Mouse (Mus musculus) bone marrow, adult 2 months (tissue): ENCODE data around the gene Sdccag8. TPM values are rescaled to one million over a fixed set of nuclear protein-coding genes. Genes with fewer than 3 reads are reported as not detected.
"Not testable (repeated sequence)": the region's sequence is repeated elsewhere in the genome, so short reads cannot be mapped to it uniquely, and the experiment has no call there.

ENCODE experiments used
- H3K27ac ChIP-seq: fragments of 200-500 bp; 2 replicates; pipeline ENCODE4 v1.5.1; 2012; ENCODE audit warnings: low read depth, mild to moderate bottlenecking, control low read depth, inconsistent platforms, low read length; ENCODE audit not compliant: control insufficient read depth, poor library complexity, insufficient read depth
- H3K4me1 ChIP-seq: fragments of 200-500 bp; 2 replicates; pipeline ENCODE4 v1.6.1; 2011; ENCODE audit warnings: low read length; ENCODE audit not compliant: control insufficient read depth, insufficient read depth
- H3K4me3 ChIP-seq: fragments of 200-500 bp; replicated peaks from 2 replicates; pipeline ENCODE3; 2011; ENCODE audit warnings: mild to moderate bottlenecking, low read depth, low read length, control low read depth; ENCODE audit not compliant: control insufficient read depth
- CTCF ChIP-seq: fragments of 200-500 bp; IDR thresholded peaks from 2 replicates; pipeline ENCODE4 v1.5.1; 2011; ENCODE audit warnings: low read length, control low read depth; ENCODE audit not compliant: control insufficient read depth, insufficient read depth
- POLR2A ChIP-seq: fragments of 200-500 bp; IDR thresholded peaks from 2 replicates; pipeline ENCODE4 v1.6.1; 2011; ENCODE audit warnings: low read depth, mild to moderate bottlenecking, control low read depth, low read length, borderline replicate concordance; ENCODE audit not compliant: control insufficient read depth
- WGBS: fragments of 180-500 bp; shearing (Covaris S2); methylation state at CpG from one replicate; pipeline ENCODE4 v1.1.7; 2018; 5-methylcytosine and 5-hydroxymethylcytosine counted together
- polyA plus RNA-seq: library from polyadenylated mRNA; stranded (reverse); fragments of >200 nt; gene quantifications from 2 replicates; pipeline ENCODE4 v1.2.4, GENCODE M21; 2011; ENCODE audit warnings: low replicate concordance; ENCODE audit not compliant: missing spikeins, insufficient read depth, insufficient read length

Gene Sdccag8
- polyA plus RNA-seq, 1 experiment: 9.2 TPM

DNA sequence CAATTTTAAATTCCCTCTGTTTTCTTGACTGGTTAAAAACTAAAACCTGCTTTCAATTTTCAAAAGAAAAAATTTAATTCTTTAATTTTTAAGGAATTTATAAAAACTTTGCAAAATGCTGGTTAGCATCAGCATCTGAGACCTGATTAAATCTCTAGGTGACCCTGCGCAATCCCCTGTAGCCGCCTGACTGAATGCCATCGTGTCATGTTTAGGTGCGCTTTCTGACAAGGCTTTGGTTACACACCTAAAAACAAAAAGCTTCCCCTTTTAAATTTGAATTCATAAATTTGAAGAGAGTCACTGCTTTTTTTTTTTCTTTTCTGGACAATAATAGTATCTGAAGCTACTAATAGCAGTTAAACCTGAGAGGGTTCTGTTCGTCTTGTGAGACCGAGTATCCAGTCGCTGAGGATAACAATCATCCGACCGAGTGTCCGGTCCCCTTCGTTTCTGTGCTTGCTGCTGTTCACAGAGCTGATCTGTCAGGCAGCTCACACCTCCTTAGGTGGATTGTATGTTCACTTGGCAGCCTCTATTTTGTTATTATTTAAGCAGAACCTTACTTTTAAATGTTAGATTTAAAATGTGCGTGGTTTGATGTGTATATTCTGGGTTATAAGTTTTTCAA, 118.0 kb downstream of the Sdccag8 start:
- no peak for TF ChIP-seq CTCF
- TF ChIP-seq POLR2A: no peak
- WGBS: 82% methylated on average over 12 of the region's 12 CpGs
- Histone ChIP-seq H3K4me3 (no peak overlapping the region), H3K4me1 (no peaks in the 10 kb centered on the region), H3K27ac (no peak overlapping the region)

DNA sequence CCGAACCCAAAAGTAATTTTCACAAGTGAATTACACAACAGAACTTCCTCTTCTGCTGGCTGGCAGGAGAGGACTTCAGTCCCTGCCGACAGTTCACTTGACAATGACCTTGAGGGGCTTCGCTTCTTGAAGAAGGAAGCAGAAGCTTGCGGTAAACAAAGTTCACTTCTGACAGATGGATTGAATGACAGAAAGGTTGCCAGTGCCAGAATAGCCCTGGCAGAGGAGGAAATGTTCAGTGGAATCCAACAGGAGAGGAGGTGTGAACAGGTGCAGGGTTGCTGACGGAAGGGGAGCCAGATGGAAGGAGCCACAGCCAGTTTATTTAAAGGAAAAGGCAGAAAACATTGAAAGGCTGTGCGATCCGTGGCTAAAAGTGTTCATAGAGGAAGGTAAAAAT, 118.9 kb downstream of the Sdccag8 start:
- H3K4me3 ChIP-seq: no peak overlapping the region
- WGBS: 6% methylated on average over 7 of the region's 7 CpGs
- H3K27ac ChIP-seq: no peak overlapping the region
- TF ChIP-seq POLR2A: no peak
- no peak for TF ChIP-seq CTCF
- no peaks in the 10 kb centered on the region for H3K4me1 ChIP-seq

DNA sequence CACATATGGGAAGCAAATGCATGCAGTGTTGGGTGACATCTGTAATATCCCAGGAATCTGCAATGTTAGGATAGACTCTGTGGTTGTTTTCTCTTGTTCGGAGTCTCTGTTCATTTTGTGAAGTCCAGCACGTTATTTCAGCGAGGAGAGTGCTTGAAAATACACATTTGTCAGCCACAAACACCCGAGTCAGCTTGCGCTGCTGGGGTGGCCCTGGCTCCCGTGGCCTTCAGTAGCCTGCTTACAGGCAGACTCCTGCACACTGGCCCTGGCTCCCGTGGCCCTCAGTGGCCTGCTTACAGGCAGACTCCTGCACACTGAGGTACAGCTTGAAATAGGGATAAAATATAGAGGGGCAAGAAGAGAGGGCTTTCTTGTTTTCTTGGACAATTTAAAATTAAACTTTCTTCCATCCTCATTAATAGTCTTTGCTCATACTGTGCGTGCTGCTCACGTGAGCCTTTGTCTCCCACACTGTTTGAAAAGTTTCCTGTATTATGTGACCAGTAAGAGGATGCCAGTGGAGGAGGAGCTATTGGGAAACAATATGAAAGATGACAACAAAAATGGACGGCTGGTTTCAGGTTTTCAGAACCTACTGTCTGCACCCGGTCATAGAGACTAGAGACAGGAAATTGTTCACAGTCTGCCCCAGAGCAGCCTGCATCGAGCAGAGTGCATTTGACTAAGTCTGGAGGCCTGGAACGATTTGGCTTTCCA, 119.7 kb downstream of the Sdccag8 start:
- no peak for TF ChIP-seq POLR2A
- TF ChIP-seq CTCF: no peak
- whole genome bisulfite sequencing: 58% methylated on average over 13 of the region's 13 CpGs
- Histone ChIP-seq H3K4me3 (no peak overlapping the region), H3K27ac (no peak overlapping the region), H3K4me1 (no peaks in the 10 kb centered on the region)

DNA sequence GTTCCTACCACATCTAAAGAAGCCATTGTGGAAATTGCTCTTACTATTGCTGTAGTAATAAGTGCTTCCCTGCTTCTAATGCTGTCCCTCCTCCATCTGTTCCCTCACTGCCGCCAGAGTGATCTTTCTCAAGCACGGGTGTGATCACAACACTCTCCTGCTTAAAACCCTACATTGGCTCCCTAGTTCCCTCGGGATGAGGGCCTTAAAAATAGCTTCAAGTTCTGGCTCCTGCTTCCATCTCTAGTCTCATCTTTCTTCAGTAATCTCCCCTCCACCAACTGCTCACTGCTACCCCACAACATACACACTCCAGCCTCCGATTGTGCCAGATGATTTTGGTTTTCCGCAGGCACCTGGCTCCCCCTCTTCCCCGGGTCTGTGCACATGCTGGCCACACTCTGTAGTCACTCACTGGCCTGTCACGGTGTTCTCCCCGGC, 125.5 kb downstream of the Sdccag8 start:
- Histone ChIP-seq H3K4me1 (no peaks in the 10 kb centered on the region; the same call in 1 of the 2 replicates), H3K4me3 (no peak overlapping the region), H3K27ac (no peak overlapping the region)
- 83% methylated on average over 8 of the region's 8 CpGs for WGBS
- TF ChIP-seq POLR2A (no peak), CTCF (no peak)

DNA sequence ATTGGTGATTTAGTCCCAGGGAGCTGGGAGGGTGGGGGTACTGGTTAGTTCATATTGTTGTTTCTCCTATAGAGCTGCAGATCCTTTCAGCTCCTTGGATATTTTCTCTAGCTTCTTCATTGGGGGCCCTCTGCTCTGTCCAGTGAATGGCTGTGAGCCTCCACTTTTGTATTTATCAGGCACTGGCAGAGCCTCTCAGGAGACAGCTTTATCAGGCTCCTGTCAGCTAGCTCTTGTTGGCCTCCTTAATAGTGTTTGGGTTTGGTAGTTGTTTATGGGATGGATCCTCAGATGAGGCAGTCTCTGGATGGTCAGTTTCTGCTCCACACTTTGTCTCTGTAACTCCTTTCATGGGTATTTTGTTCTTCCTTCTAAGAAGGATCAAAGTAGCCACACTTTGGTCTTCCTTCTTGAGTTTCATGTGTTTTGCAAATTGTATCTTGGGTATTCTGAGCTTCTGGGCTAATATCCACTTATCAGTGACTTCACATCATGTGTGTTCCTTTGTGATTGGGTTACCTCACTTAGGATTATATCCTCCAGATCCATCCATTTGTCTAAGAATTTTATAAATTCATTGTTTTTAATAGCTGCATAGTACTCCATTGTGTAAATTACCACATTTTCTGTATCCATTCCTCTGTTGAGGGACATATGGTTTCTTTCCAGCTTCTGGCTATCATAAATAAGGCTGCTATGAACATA, 127.0 kb downstream of the Sdccag8 start:
- not testable (repeated sequence) for H3K4me3 ChIP-seq, H3K4me1 ChIP-seq, H3K27ac ChIP-seq

DNA sequence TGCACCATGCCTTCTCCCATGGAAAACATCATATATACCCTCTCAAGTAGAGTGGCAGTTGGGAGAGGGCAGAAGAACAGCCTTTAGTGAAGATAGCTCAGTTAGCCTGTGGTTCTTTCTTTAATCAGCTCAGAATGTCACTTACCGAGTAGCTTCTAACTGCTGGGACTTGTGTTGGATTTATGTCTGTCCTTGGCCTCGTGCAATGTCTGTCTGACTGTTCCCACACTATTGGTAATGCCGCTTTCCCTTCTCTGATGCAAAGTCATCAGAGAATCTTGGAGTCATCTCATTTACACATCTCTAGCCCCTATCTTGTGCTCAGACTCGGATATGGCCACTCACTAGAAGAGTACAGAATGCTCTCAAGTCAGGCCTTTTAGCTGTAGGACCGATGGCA, 128.7 kb downstream of the Sdccag8 start:
- 88% methylated on average over 5 of the region's 5 CpGs for WGBS
- peaks cover 2% of the 10 kb centered on the region; the same call in 1 of the 2 replicates for H3K4me1 ChIP-seq
- TF ChIP-seq CTCF: no peak
- no peak for TF ChIP-seq POLR2A
- no peak overlapping the region for H3K27ac ChIP-seq
- H3K4me3 ChIP-seq: no peak overlapping the region

DNA sequence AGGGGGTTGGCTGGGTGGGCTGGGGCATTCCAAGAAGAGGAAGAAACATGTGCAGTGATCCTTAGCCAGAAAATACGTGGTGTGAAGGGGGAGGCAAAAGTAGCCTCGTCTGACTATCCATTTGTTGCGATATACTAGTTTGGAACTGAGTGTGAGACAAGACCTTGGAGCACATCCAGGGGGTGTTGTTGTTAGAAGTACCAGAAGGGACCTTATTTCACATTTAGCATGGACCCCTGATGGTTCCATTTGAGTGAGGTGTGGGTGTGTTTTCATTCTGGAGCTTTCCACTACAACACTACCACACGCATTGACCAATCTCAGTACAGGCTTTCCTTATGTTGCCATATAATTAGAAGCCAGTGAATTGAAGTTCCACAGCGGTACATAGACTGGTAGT, 129.5 kb downstream of the Sdccag8 start:
- peaks cover 2% of the 10 kb centered on the region; the same call in 1 of the 2 replicates for H3K4me1 ChIP-seq
- no peak overlapping the region for H3K27ac ChIP-seq
- H3K4me3 ChIP-seq: no peak overlapping the region
- 73% methylated on average over 5 of the region's 5 CpGs for WGBS
- TF ChIP-seq CTCF (no peak), POLR2A (no peak)

DNA sequence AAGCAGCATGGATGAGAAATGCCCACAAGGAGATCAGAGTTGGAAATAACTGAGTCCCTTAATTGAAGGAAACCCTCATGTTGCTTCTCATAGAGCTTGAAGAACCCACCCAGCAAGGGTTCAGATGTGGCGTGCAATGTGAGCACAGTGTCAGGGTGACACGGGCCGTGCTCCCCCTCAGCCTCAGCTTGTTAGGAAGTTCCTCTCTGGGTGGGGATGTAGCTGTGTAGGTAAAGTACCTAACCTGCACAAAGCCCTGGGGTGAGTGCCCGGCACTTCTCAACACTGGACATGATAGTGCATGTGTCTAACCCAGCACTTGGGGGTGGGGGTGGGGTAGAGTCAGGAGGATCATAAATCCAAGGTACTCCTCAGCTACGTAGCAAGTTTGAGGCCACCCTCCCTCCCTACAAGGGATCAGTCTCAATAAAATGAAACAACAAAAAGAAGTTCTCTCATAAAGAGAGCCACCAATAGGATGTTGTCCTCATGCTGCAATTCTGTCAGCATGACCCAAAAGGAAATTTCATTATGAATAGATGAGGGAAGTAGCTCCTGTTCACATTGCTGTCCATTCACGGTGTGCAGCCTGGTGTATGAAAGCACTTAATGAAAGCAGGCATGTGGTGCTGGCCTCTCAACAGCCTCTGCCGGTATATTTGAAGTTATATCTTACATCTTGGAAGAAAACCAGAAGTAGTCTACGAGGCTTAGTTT, 130.2 kb downstream of the Sdccag8 start:
- 43% methylated on average over 8 of the region's 8 CpGs for WGBS
- Histone ChIP-seq H3K27ac (peak overlapping the region; percentile 18), H3K4me3 (peak overlapping the region; percentile 45), H3K4me1 (peaks cover 2% of the 10 kb centered on the region; the same call in 1 of the 2 replicates)
- TF ChIP-seq POLR2A (no peak), CTCF (no peak; the same call in 1 of the 2 replicates)
